ENCODE assay signal across 8 mouse cellular contexts in genomic region chr10:89731341-89731740, GRCm38 (mm10). TPM values are rescaled to one million over a fixed set of nuclear protein-coding genes. Genes with fewer than 3 reads are reported as not detected.
DNase-seq lines count a peak whose midpoint lies in the region; ATAC-seq and TF ChIP-seq lines count a peak whose summit lies in the region.

No protein-coding gene starts in this region.

- intact Hi-C loops in left cerebral cortex, postnatal 36 days (cut with DNase I): no loop called here

- no peaks in the 10 kb centered on the region for H3K27me3 ChIP-seq in cerebellum, adult 2 months (ENCODE audit: control insufficient read depth, insufficient read depth, low read length)
- H3K27me3 ChIP-seq in liver, embryonic 14.5 days (ENCODE audit: control insufficient read depth, insufficient read depth, low read length): no peaks in the 10 kb centered on the region

- TF ChIP-seq CTCF in cerebellum, adult 2 months (IDR thresholded peaks at IDR 0.05; ENCODE audit: borderline replicate concordance, insufficient read depth, low read depth, low read length): no peak
- TF ChIP-seq CTCF in embryonic fibroblast, embryonic 13.5 days (IDR thresholded peaks at IDR 0.05; ENCODE audit: borderline replicate concordance, insufficient read depth, low read length): no peak
- no peak for TF ChIP-seq CTCF in liver, embryonic 14.5 days (IDR thresholded peaks at IDR 0.05; ENCODE audit: low read depth)

- peak overlapping the region; percentile 74 for H3K9ac ChIP-seq in liver, embryonic 14.5 days (replicated peaks)

- H3K4me3 ChIP-seq in cerebellum, adult 2 months (replicated peaks; ENCODE audit: insufficient read depth, low read depth, low read length): peak overlapping the region; percentile 95
- H3K4me3 ChIP-seq in embryonic fibroblast, embryonic 13.5 days (ENCODE audit: insufficient read depth, low read length): peak overlapping the region; percentile 67
- H3K4me3 ChIP-seq in liver, embryonic 14.5 days (ENCODE audit: insufficient read depth in 1 of 2, low read depth in 2 of 2, low read length in 2 of 2): peak overlapping the region; percentile 90 to 100

- no peaks in the 10 kb centered on the region; the same call in 1 of the 2 replicates for H3K4me1 ChIP-seq in cerebellum, adult 2 months (ENCODE audit: control insufficient read depth, insufficient read depth, low read length)
- H3K4me1 ChIP-seq in embryonic fibroblast, embryonic 13.5 days (ENCODE audit: control insufficient read depth, insufficient read depth, low read length): no peaks in the 10 kb centered on the region
- peaks cover 10 to 16% of the 10 kb centered on the region in 2 experiments for H3K4me1 ChIP-seq in liver, embryonic 14.5 days (replicated peaks; ENCODE audit: control insufficient read depth in 2 of 2, insufficient read depth in 2 of 2, low read length in 1 of 2)

- TF ChIP-seq POLR2A in cerebellum, adult 2 months (IDR thresholded peaks at IDR 0.05; ENCODE audit: borderline replicate concordance, insufficient read depth, low read length): no peak
- TF ChIP-seq POLR2A in embryonic fibroblast, embryonic 13.5 days (IDR thresholded peaks at IDR 0.05; ENCODE audit: low read depth, low read length): no peak

- WGBS in cerebellum, adult 2 months: 4% methylated on average over 5 of the region's 5 CpGs
- WGBS in liver, embryonic 14.5 days (ENCODE audit: insufficient replicate concordance): 13% methylated on average over 5 of the region's 5 CpGs

- ATAC-seq in liver, embryonic 14.5 days (ENCODE audit: insufficient read depth): no peak

- peak overlapping the region; percentile 92 for H3K4me2 ChIP-seq in liver, embryonic 14.5 days (ENCODE audit: low read depth)

- no peaks in the 10 kb centered on the region; the same call in none of the 2 replicates for H3K36me3 ChIP-seq in liver, embryonic 14.5 days (replicated peaks; ENCODE audit: control insufficient read depth, insufficient read depth, low read depth)

- H3K27ac ChIP-seq in cerebellum, adult 2 months (ENCODE audit: insufficient read depth, low read length): no peak overlapping the region
- no peak overlapping the region for H3K27ac ChIP-seq in embryonic fibroblast, embryonic 13.5 days (ENCODE audit: insufficient read depth, low read length)
- no peak overlapping the region for H3K27ac ChIP-seq in liver, embryonic 14.5 days

- TF ChIP-seq EP300 in liver, embryonic 14.5 days (IDR thresholded peaks at IDR 0.05; ENCODE audit: low read depth): no peak

- DNase-seq in cerebellum, adult 2 months: peak in 1 of 2 experiments; percentile 22
- DNase-seq in cerebellum, adult 9-10 months: no peak
- peak; percentile 25 for DNase-seq in 3T3-L1 (ENCODE audit: low read depth, low spot score)
- no peak for DNase-seq in liver, embryonic 14.5 days (ENCODE audit: low read depth in 3 of 3, low spot score in 3 of 3)
- no peak for DNase-seq in layer of hippocampus, adult 9-10 months (ENCODE audit: low spot score)
- no peak for DNase-seq in left cerebral cortex, postnatal 36 days (ENCODE audit: low spot score in 2 of 2)
- no peak for DNase-seq in right cerebral cortex, postnatal 10 days (ENCODE audit: low spot score in 2 of 2)

- no peaks in the 10 kb centered on the region for H3K9me3 ChIP-seq in liver, embryonic 14.5 days (ENCODE audit: control insufficient read depth, low read length)

RNA-seq across cellular contexts. Expression of gene Actr6, which starts 0.8 kb away (rescaled TPM):
- 18.0 and 18.7 TPM in 2 replicates for polyA plus RNA-seq in cerebellum, adult 2 months (2012; rRNA removed)
- polyA plus RNA-seq in embryonic fibroblast, embryonic 13.5 days (2011; ENCODE audit: insufficient read length, low read depth, missing spikeins): 12.5 and 13.4 TPM in 2 replicates
- polyA plus RNA-seq in liver, embryonic 14.5 days (2012; rRNA removed): 3.1 and 6.3 TPM in 2 replicates
- 17.1 and 19.2 TPM in 2 replicates for polyA plus RNA-seq in liver, embryonic 14.5 days (2014; fragmentation: Nextera tagmentation; extraction: Ambion mirVana)
- 10 to 100 TPM; 18.7 to 23.8 TPM for total RNA-seq in left cerebral cortex, postnatal 36 days (2021)

RNA-seq across cellular contexts. Expression of gene Uhrf1bp1l, which starts 13.4 kb away (rescaled TPM):
- 52.4 and 56.8 TPM in 2 replicates for polyA plus RNA-seq in cerebellum, adult 2 months (2012; rRNA removed)
- polyA plus RNA-seq in embryonic fibroblast, embryonic 13.5 days (2011; ENCODE audit: insufficient read length, low read depth, missing spikeins): 58.4 and 76.4 TPM in 2 replicates
- 5.7 and 9.6 TPM in 2 replicates for polyA plus RNA-seq in liver, embryonic 14.5 days (2012; rRNA removed)
- 9.4 and 9.6 TPM in 2 replicates for polyA plus RNA-seq in liver, embryonic 14.5 days (2014; fragmentation: Nextera tagmentation; extraction: Ambion mirVana)
- 10 to 100 TPM; 90.4 to 92.5 TPM for total RNA-seq in left cerebral cortex, postnatal 36 days (2021)

RNA-seq across cellular contexts. Expression of gene Scyl2, which starts 45.3 kb away (rescaled TPM):
- 29.7 and 31.5 TPM in 2 replicates for polyA plus RNA-seq in cerebellum, adult 2 months (2012; rRNA removed)
- 36.4 and 41.9 TPM in 2 replicates for polyA plus RNA-seq in embryonic fibroblast, embryonic 13.5 days (2011; ENCODE audit: insufficient read length, low read depth, missing spikeins)
- polyA plus RNA-seq in liver, embryonic 14.5 days (2012; rRNA removed): 8.6 and 10.2 TPM in 2 replicates
- polyA plus RNA-seq in liver, embryonic 14.5 days (2014; fragmentation: Nextera tagmentation; extraction: Ambion mirVana): 6.8 and 6.9 TPM in 2 replicates
- 10 to 100 TPM; 34.3 to 34.7 TPM for total RNA-seq in left cerebral cortex, postnatal 36 days (2021)
